Mouse (Mus musculus): ENCODE measurements around the gene Zcchc24.

DNA sequence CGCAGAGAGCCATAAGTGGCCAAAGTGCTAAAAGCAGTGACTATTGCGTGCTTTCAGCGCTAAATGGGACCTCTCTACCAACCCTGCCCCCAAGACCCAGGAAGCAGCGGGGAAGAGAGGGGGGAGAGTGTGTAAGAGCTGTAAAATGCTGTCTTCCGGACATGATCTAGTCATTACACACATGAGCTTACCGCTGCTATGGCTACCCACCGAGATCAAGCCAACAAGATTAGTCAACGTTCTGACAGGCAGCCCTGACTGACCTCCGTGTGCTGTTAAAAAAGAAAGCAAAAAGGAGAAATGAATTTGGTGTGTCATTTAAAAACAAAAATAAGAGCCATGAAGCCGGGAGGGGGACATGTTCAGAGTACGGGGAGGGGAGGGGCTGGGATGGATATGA, 11.8 kb upstream of the Zcchc24 start:
- no peak for TF ChIP-seq USF1 (IDR thresholded peaks at IDR 0.05; ENCODE audit: low read depth)
- no peak for TF ChIP-seq POLR2A (IDR thresholded peaks at IDR 0.05; ENCODE audit: insufficient read length, low read depth)
- TF ChIP-seq TCF12 (IDR thresholded peaks at IDR 0.05; ENCODE audit: insufficient read depth, poor library complexity, severe bottlenecking), result no peak
- no peak for TF ChIP-seq POLR2AphosphoS2 (IDR thresholded peaks at IDR 0.05; ENCODE audit: insufficient read length, low read depth)
- no peak for TF ChIP-seq MYOG (IDR thresholded peaks at IDR 0.05; ENCODE audit: control insufficient read depth in 1 of 3, insufficient read depth in 1 of 3, insufficient read length in 2 of 3, low read depth in 2 of 3)
- TF ChIP-seq E2F4 (IDR thresholded peaks at IDR 0.05; ENCODE audit: insufficient read depth), result no peak
- TF ChIP-seq MAX (IDR thresholded peaks at IDR 0.05; ENCODE audit: low read depth), result no peak
- no peak for TF ChIP-seq TCF3 (IDR thresholded peaks at IDR 0.05; ENCODE audit: insufficient read length, low read depth)
